Mouse (Mus musculus) embryonic facial prominence, embryonic 12.5 days (tissue): ENCODE results near the gene Pdss2. TPM values are rescaled to one million over a fixed set of nuclear protein-coding genes. Genes with fewer than 3 reads are reported as not detected.

Experiments used
- ATAC-seq: fragments of 200-750 bp; cut with Nextera tagmentation; 2 replicates; pipeline ENCODE4 v1.8.0; 2017; ENCODE audit not compliant: insufficient number of reproducible peaks, insufficient read depth, low FRiP score, low TSS enrichment
- H3K27ac ChIP-seq: fragments of 300-500 bp; sonication (generic); 2 replicates; pipeline ENCODE4 v1.5.1; 2016; ENCODE audit warnings: mild to moderate bottlenecking
- H3K27me3 ChIP-seq: fragments of 300-500 bp; sonication (generic); 2 replicates; pipeline ENCODE4 v1.6.1; 2016; ENCODE audit warnings: mild to moderate bottlenecking, moderate library complexity
- H3K36me3 ChIP-seq: fragments of 300-500 bp; sonication (generic); 2 replicates; pipeline ENCODE4 v1.6.1; 2016; ENCODE audit warnings: mild to moderate bottlenecking
- H3K4me1 ChIP-seq: fragments of 300-500 bp; sonication (generic); 2 replicates; pipeline ENCODE4 v1.6.1; 2016
- H3K4me2 ChIP-seq: fragments of 300-500 bp; sonication (generic); replicated peaks from 2 replicates; pipeline ENCODE4 v1.6.1; 2016; ENCODE audit warnings: mild to moderate bottlenecking, moderate library complexity
- H3K4me3 ChIP-seq: fragments of 300-500 bp; sonication (generic); 2 replicates; pipeline ENCODE4 v1.5.1; 2016; ENCODE audit warnings: mild to moderate bottlenecking
- H3K9ac ChIP-seq: fragments of 300-500 bp; sonication (generic); 2 replicates; pipeline ENCODE4 v1.6.1; 2016; ENCODE audit warnings: mild to moderate bottlenecking, moderate library complexity
- H3K9me3 ChIP-seq: fragments of 300-500 bp; sonication (generic); 2 replicates; pipeline ENCODE4 v1.6.1; 2016; ENCODE audit warnings: mild to moderate bottlenecking, moderate library complexity
- WGBS: fragments of 180-500 bp; shearing (Covaris S2); methylation state at CpG from one replicate; pipeline ENCODE4 v1.1.7; 2016; 5-methylcytosine and 5-hydroxymethylcytosine counted together
- polyA plus RNA-seq: library from polyadenylated mRNA; unstranded; fragments of >200 nt; fragmentation: Nextera tagmentation; extraction: Ambion mirVana; gene quantifications from 2 replicates; pipeline ENCODE4 v1.2.1, GENCODE M21; 2016

Gene Pdss2
- polyA plus RNA-seq, 1 experiment from 2014 or later = 15.4 TPM

GRCm38 (mm10) chr10:43317327-43317951 is 96.2 kb downstream of the Pdss2 start:
- Histone ChIP-seq H3K27ac (no peak overlapping the region), H3K4me2 (no peak overlapping the region), H3K36me3 (no peaks in the 10 kb centered on the region), H3K4me1 (no peaks in the 10 kb centered on the region), H3K4me3 (no peak overlapping the region), H3K9ac (no peak overlapping the region), H3K9me3 (no peaks in the 10 kb centered on the region), H3K27me3 (no peaks in the 10 kb centered on the region)
- WGBS = 87% methylated on average over 9 of the region's 9 CpGs
- no peak for ATAC-seq

GRCm38 (mm10) chr10:43321019-43321418 is 99.7 kb downstream of the Pdss2 start:
- Histone ChIP-seq H3K4me3 (no peak overlapping the region), H3K27me3 (no peaks in the 10 kb centered on the region), H3K9ac (no peak overlapping the region), H3K4me2 (no peak overlapping the region), H3K9me3 (no peaks in the 10 kb centered on the region), H3K36me3 (no peaks in the 10 kb centered on the region), H3K4me1 (no peaks in the 10 kb centered on the region), H3K27ac (no peak overlapping the region)
- WGBS = 88% methylated on average over 5 of the region's 5 CpGs
- ATAC-seq = no peak

DNA sequence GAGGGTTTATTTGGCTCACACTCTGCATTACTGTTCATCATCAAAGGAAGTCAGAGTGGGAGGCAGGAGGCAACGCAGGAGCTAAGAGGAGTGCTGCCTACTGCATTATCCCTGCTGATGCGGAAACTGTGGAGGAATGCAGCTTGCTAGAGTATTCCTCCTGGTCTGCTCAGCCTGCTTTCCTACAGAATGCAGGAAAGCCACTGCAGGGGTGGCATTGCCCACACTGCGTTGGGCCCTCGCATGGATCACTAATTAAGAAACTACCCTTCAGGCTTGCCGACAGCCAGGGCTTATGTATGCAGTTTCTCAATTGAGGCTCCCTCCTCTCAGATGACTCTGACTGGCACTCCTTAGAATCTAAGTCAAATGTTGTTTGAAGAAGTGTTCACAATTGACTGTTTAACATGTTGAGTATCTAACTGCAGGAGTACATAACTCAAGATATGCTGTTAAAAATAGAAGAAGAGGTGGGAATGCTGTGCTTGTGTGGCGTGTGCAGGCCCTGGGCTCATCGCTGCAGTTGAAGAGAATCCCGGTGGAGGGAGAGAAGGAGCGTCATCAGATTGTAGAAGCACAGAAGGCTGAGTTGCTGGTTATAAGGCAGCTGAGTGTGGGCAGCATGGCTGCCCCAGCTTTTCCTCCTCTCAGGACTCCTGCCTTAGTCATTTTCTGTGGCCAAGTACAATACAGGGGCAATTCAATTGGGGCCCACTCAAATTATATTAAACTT is 101.3 kb downstream of the Pdss2 start:
- WGBS = 57% methylated on average over 9 of the region's 9 CpGs
- H3K4me2 ChIP-seq = no peak overlapping the region
- no peaks in the 10 kb centered on the region for H3K4me1 ChIP-seq
- no peak for ATAC-seq
- no peak overlapping the region for H3K4me3 ChIP-seq
- no peak overlapping the region for H3K27ac ChIP-seq
- H3K36me3 ChIP-seq = no peaks in the 10 kb centered on the region
- no peak overlapping the region for H3K9ac ChIP-seq
- no peaks in the 10 kb centered on the region for H3K27me3 ChIP-seq
- no peaks in the 10 kb centered on the region for H3K9me3 ChIP-seq

DNA sequence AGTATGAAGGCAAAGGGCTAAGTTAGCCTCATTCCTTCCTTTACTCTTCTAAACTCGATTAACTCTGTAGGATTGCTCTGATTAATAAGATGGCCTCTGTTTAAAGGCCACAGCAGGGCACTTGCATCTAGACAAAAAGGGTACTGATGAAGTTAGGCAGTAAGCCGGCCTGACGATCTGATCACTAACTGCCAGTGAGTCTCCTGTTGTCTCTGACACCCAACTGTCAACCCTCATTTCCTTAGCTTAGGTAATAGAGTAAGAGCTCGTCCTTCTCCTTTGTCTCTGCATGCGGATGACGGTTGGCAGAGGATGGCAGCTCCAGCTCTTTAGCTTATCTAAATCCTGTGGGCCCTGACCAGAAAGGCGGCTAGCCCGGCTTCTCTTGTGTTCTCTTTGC is 102.1 kb downstream of the Pdss2 start:
- Histone ChIP-seq H3K9me3 (no peaks in the 10 kb centered on the region), H3K36me3 (no peaks in the 10 kb centered on the region), H3K27ac (no peak overlapping the region), H3K9ac (no peak overlapping the region), H3K4me1 (no peaks in the 10 kb centered on the region), H3K4me3 (no peak overlapping the region), H3K27me3 (no peaks in the 10 kb centered on the region), H3K4me2 (no peak overlapping the region)
- WGBS = 53% methylated on average over 8 of the region's 8 CpGs
- ATAC-seq = no peak

DNA sequence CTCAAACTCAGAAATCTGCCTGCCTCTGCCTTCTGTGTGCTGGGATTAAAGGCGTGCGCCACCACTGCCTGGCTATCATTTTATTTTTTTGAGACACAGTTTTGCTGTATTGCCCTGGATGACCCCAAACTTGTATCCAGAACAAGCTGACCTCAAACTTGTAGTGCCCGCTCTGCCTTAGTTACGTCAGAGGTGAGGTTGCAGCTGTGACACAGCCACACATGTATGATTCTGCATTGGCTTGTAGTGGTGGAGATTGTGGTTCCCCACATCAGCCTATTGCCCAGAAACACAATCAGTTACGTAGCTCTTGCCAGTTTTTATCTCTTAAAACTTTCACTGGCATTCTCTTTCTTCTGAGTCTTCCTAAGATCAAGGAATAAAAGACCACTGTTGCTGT is 108.5 kb downstream of the Pdss2 start:
- Histone ChIP-seq H3K9ac (no peak overlapping the region), H3K27me3 (no peaks in the 10 kb centered on the region), H3K36me3 (no peaks in the 10 kb centered on the region), H3K4me2 (no peak overlapping the region), H3K4me1 (peaks cover 20% of the 10 kb centered on the region), H3K4me3 (no peak overlapping the region), H3K9me3 (no peaks in the 10 kb centered on the region), H3K27ac (no peak overlapping the region)
- ATAC-seq = no peak
- 95% methylated on average over 5 of the region's 5 CpGs for WGBS

- WGBS = 65% methylated on average over 3 of the region's 4 CpGs
- Histone ChIP-seq H3K9ac (no peak overlapping the region), H3K27me3 (no peaks in the 10 kb centered on the region), H3K9me3 (no peaks in the 10 kb centered on the region), H3K4me1 (peaks cover 20% of the 10 kb centered on the region), H3K4me3 (no peak overlapping the region), H3K4me2 (no peak overlapping the region), H3K27ac (no peak overlapping the region), H3K36me3 (no peaks in the 10 kb centered on the region)
- no peak for ATAC-seq
Observed at GRCm38 (mm10) chr10:43330691-43331090, 109.4 kb downstream of the Pdss2 start.

GRCm38 (mm10) chr10:43331931-43332701 is 110.8 kb downstream of the Pdss2 start:
- no peak overlapping the region for H3K9ac ChIP-seq
- no peaks in the 10 kb centered on the region for H3K27me3 ChIP-seq
- H3K27ac ChIP-seq = no peak overlapping the region
- H3K9me3 ChIP-seq = no peaks in the 10 kb centered on the region
- no peak overlapping the region for H3K4me2 ChIP-seq
- H3K4me3 ChIP-seq = no peak overlapping the region
- ATAC-seq = 0 out of 2 replicates have a peak, but pooled peaks have one; percentile 41
- WGBS = 24% methylated on average over 15 of the region's 15 CpGs
- peaks cover 20% of the 10 kb centered on the region for H3K4me1 ChIP-seq
- no peaks in the 10 kb centered on the region for H3K36me3 ChIP-seq

- H3K9me3 ChIP-seq = no peaks in the 10 kb centered on the region
- H3K9ac ChIP-seq = no peak overlapping the region
- H3K4me3 ChIP-seq = no peak overlapping the region
- H3K27ac ChIP-seq = no peak overlapping the region
- 80% methylated on average over 4 of the region's 4 CpGs for WGBS
- no peak for ATAC-seq
- H3K27me3 ChIP-seq = no peaks in the 10 kb centered on the region
- no peaks in the 10 kb centered on the region for H3K36me3 ChIP-seq
- no peak overlapping the region for H3K4me2 ChIP-seq
- H3K4me1 ChIP-seq = peaks cover 20% of the 10 kb centered on the region
Observed at GRCm38 (mm10) chr10:43335874-43336273, 114.6 kb downstream of the Pdss2 start.

GRCm38 (mm10) chr10:43337110-43337509 is 115.8 kb downstream of the Pdss2 start:
- WGBS = 89% methylated on average over 2 of the region's 2 CpGs
- Histone ChIP-seq H3K9ac (no peak overlapping the region), H3K9me3 (no peaks in the 10 kb centered on the region), H3K27me3 (no peaks in the 10 kb centered on the region), H3K4me2 (no peak overlapping the region), H3K4me1 (peaks cover 9% of the 10 kb centered on the region), H3K27ac (no peak overlapping the region), H3K4me3 (no peak overlapping the region), H3K36me3 (no peaks in the 10 kb centered on the region)
- ATAC-seq = no peak

GRCm38 (mm10) chr10:43339811-43340210 is 118.5 kb downstream of the Pdss2 start:
- no peak overlapping the region for H3K4me2 ChIP-seq
- H3K4me3 ChIP-seq = no peak overlapping the region
- H3K27me3 ChIP-seq = no peaks in the 10 kb centered on the region
- ATAC-seq = no peak
- H3K9ac ChIP-seq = no peak overlapping the region
- H3K9me3 ChIP-seq = no peaks in the 10 kb centered on the region
- H3K27ac ChIP-seq = no peak overlapping the region
- H3K4me1 ChIP-seq = no peaks in the 10 kb centered on the region
- WGBS = 79% methylated on average over 10 of the region's 10 CpGs
- no peaks in the 10 kb centered on the region for H3K36me3 ChIP-seq

- Histone ChIP-seq H3K4me2 (no peak overlapping the region), H3K4me1 (no peaks in the 10 kb centered on the region), H3K9me3 (no peaks in the 10 kb centered on the region), H3K9ac (no peak overlapping the region), H3K27ac (no peak overlapping the region), H3K27me3 (no peaks in the 10 kb centered on the region), H3K36me3 (no peaks in the 10 kb centered on the region), H3K4me3 (no peak overlapping the region)
- no peak for ATAC-seq
- WGBS = 76% methylated on average over 2 of the region's 2 CpGs
Observed at GRCm38 (mm10) chr10:43349718-43350117, 128.4 kb downstream of the Pdss2 start.

DNA sequence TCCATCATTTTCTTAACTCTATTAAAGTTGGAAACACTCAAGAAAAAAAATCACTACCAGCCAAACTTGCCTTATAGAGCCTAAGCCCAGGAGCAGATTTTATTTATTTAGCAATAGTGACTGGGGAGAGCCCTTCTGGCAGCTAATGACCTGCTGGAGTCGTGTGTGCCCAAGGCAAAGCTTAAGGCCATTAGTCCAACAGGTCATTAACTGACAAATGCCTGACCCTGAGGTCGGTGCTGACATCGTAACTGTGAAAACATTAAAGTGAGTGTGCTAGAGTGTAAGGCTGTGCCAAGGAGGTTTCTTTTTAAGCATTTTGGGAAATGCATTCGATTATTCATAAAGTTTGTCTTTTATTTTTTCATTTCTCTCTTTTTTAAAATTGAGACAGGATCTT is 136.6 kb downstream of the Pdss2 start:
- Histone ChIP-seq H3K27ac (no peak overlapping the region), H3K9ac (no peak overlapping the region), H3K4me3 (no peak overlapping the region), H3K4me1 (no peaks in the 10 kb centered on the region), H3K27me3 (no peaks in the 10 kb centered on the region), H3K36me3 (no peaks in the 10 kb centered on the region), H3K4me2 (no peak overlapping the region), H3K9me3 (no peaks in the 10 kb centered on the region)
- 47% methylated on average over 4 of the region's 4 CpGs for WGBS
- no peak for ATAC-seq
